In genomic region chr6:126678961-126679360, GRCm38 (mm10) we compare ENCODE assay signal across 9 mouse cellular contexts. TPM values are rescaled to one million over a fixed set of nuclear protein-coding genes. Genes with fewer than 3 reads are reported as not detected.
DNase-seq lines count a peak whose midpoint lies in the region; ATAC-seq and TF ChIP-seq lines count a peak whose summit lies in the region.
"Had no signal": no experiment of that assay in that cellular context is flagged by ENCODE, and none has a peak within 500 bp of the region (broad histone marks: within the 10 kb centered on the region; RNA-seq: fewer than 3 reads in every experiment).

No protein-coding gene starts in this region.

- no peaks in the 10 kb centered on the region for H3K79me2 ChIP-seq in CH12.LX (replicated peaks; ENCODE audit: control insufficient read depth, extremely low read depth, insufficient read depth, poor library complexity, severe bottlenecking)

- no peak overlapping the region for H3K4me3 ChIP-seq in kidney, embryonic 14.5 days (ENCODE audit: low read length)
- H3K4me3 ChIP-seq in CH12.LX (replicated peaks in 1 of 3; ENCODE audit: low read depth in 2 of 3, low read length in 2 of 3, poor library complexity in 1 of 3) (no peak overlapping the region), ES-Bruce4 (ENCODE audit: low read depth, low read length) (no peak overlapping the region)
- H3K4me3 ChIP-seq: lung, embryonic 15.5 days had no signal

- no peak overlapping the region for H3K4me2 ChIP-seq in kidney, embryonic 14.5 days (replicated peaks; ENCODE audit: low read depth, low read length)
- H3K4me2 ChIP-seq in CH12.LX (ENCODE audit: insufficient read depth, low read depth, poor library complexity, severe bottlenecking), result no peak overlapping the region
- H3K4me2 ChIP-seq: lung, embryonic 15.5 days had no signal

- dilution Hi-C loops in CH12.LX (cut with MboI; ENCODE audit: extremely low pct_ligation_motif_present, extremely low pct_unique_long_range_greater_than_20kb, low sequenced_read_pairs), result no loop called here

- WGBS in kidney, embryonic 14.5 days, result 66% methylated on average over 7 of the region's 7 CpGs

- peak; percentile 24 for DNase-seq in kidney, postnatal 10 days
- no peak for DNase-seq in CH12.LX (ENCODE audit: extremely low read depth)
- peak; percentile 69 for DNase-seq in embryo, embryonic 10 days (ENCODE audit: low spot score)
- no peak for DNase-seq in urinary bladder, adult 2 months (ENCODE audit: low spot score)
- no peak for DNase-seq in gastrocnemius, adult 18-20 months (ENCODE audit: low spot score)

- in situ Hi-C loops in CH12.LX (cut with MboI; ENCODE audit: low pct_ligation_motif_present, low pct_unique_long_range_greater_than_20kb, low sequenced_read_pairs), result no loop called here

- H3K27me3 ChIP-seq in kidney, embryonic 14.5 days (ENCODE audit: control insufficient read depth, insufficient read depth, low read length), result no peaks in the 10 kb centered on the region; the same call in 1 of the 2 replicates
- H3K27me3 ChIP-seq in CH12.LX (replicated peaks) (peaks cover 90% of the 10 kb centered on the region), ES-Bruce4 (ENCODE audit: control insufficient read depth, insufficient read depth, low read length, poor library complexity, severe bottlenecking) (no peaks in the 10 kb centered on the region)

- H3K9me3 ChIP-seq in kidney, embryonic 14.5 days (ENCODE audit: control insufficient read depth, low read length), result no peaks in the 10 kb centered on the region
- H3K9me3 ChIP-seq in CH12.LX (replicated peaks; ENCODE audit: low read length) (no peaks in the 10 kb centered on the region), ES-Bruce4 (replicated peaks; ENCODE audit: control insufficient read depth, insufficient read depth, low read length, poor library complexity, severe bottlenecking) (no peaks in the 10 kb centered on the region)
- H3K9me3 ChIP-seq: lung, embryonic 15.5 days had no signal

- TF ChIP-seq RAD21 in CH12.LX (IDR thresholded peaks at IDR 0.05; ENCODE audit: low read depth, low read length), result no peak; the same call in 1 of the 2 replicates

- TF ChIP-seq EP300 in CH12.LX (IDR thresholded peaks at IDR 0.05; ENCODE audit: low read length) (no peak), ES-Bruce4 (IDR thresholded peaks at IDR 0.05; ENCODE audit: insufficient read depth, low read depth, low read length) (no peak)

- TF ChIP-seq CTCF in CH12.LX (conservative IDR thresholded peaks at IDR 0.05 in 1 of 2, IDR thresholded peaks at IDR 0.05 in 1 of 2; ENCODE audit: low read depth in 2 of 2, low read length in 2 of 2) (peak; percentile 57 to 59), ES-Bruce4 (IDR thresholded peaks at IDR 0.05; ENCODE audit: low read depth, low read length) (peak; percentile 73)

- H3K36me3 ChIP-seq in kidney, embryonic 14.5 days (ENCODE audit: control insufficient read depth, insufficient read depth, low read length), result no peaks in the 10 kb centered on the region
- H3K36me3 ChIP-seq in CH12.LX (replicated peaks in 1 of 2; ENCODE audit: control insufficient read depth in 1 of 2, insufficient read depth in 1 of 2, low read length in 1 of 2) (no peaks in the 10 kb centered on the region), ES-Bruce4 (ENCODE audit: control insufficient read depth, insufficient read depth, low read length, poor library complexity, severe bottlenecking) (no peaks in the 10 kb centered on the region)
- H3K36me3 ChIP-seq: lung, embryonic 15.5 days had no signal

- no peak overlapping the region for H3K27ac ChIP-seq in kidney, embryonic 14.5 days (ENCODE audit: low read depth, low read length)
- H3K27ac ChIP-seq in CH12.LX (ENCODE audit: insufficient read depth, low read depth) (no peak overlapping the region), ES-Bruce4 (ENCODE audit: insufficient read depth, low read length) (no peak overlapping the region)
- H3K27ac ChIP-seq: lung, embryonic 15.5 days had no signal

- H3K9ac ChIP-seq in kidney, embryonic 14.5 days (ENCODE audit: low read depth, low read length), result no peak overlapping the region
- H3K9ac ChIP-seq in CH12.LX (ENCODE audit: insufficient read depth, low read depth) (no peak overlapping the region), ES-Bruce4 (ENCODE audit: low read depth, poor library complexity, severe bottlenecking) (no peak overlapping the region)
- H3K9ac ChIP-seq: lung, embryonic 15.5 days had no signal

- ATAC-seq in kidney, embryonic 14.5 days (ENCODE audit: low FRiP score, low TSS enrichment), result no peak
- ATAC-seq: intestine, embryonic 16.5 days had no signal

- TF ChIP-seq POLR2A in CH12.LX (IDR thresholded peaks at IDR 0.05; ENCODE audit: low read depth, low read length) (no peak), ES-Bruce4 (IDR thresholded peaks at IDR 0.05; ENCODE audit: insufficient read depth, low read length) (no peak)

- no peaks in the 10 kb centered on the region for H3K4me1 ChIP-seq in kidney, embryonic 14.5 days (ENCODE audit: control insufficient read depth, insufficient read depth, low read length)
- H3K4me1 ChIP-seq in CH12.LX (ENCODE audit: control insufficient read depth in 1 of 2, insufficient read depth in 2 of 2) (no peaks in the 10 kb centered on the region), ES-Bruce4 (ENCODE audit: control insufficient read depth, insufficient read depth, low read length) (no peaks in the 10 kb centered on the region)
- H3K4me1 ChIP-seq: lung, embryonic 15.5 days had no signal

TF ChIP-seq in CH12.LX, 34 proteins besides CTCF, POLR2A, EP300 and RAD21:
- TF ChIP-seq POLR2AphosphoS2 (IDR thresholded peaks at IDR 0.05; ENCODE audit: low read depth, low read length), result no peak
- no peak for TF ChIP-seq TCF12 (IDR thresholded peaks at IDR 0.05; ENCODE audit: low read depth, low read length)
- no peak for TF ChIP-seq KAT2A (IDR thresholded peaks at IDR 0.05; ENCODE audit: insufficient replicate concordance, low read length)
- no peak for TF ChIP-seq ZC3H11A (IDR thresholded peaks at IDR 0.05; ENCODE audit: low read depth, low read length)
- no peak for TF ChIP-seq GABPA (IDR thresholded peaks at IDR 0.05; ENCODE audit: insufficient replicate concordance, low read depth, low read length)
- no peak for TF ChIP-seq ZNF384 (IDR thresholded peaks at IDR 0.05; ENCODE audit: low read depth, low read length)
- no peak for TF ChIP-seq ZKSCAN1 (IDR thresholded peaks at IDR 0.05; ENCODE audit: borderline replicate concordance, low read depth, low read length)
- TF ChIP-seq HCFC1 (IDR thresholded peaks at IDR 0.05; ENCODE audit: low read depth, low read length), result no peak
- no peak for TF ChIP-seq MAZ (IDR thresholded peaks at IDR 0.05; ENCODE audit: low read depth, low read length)
- TF ChIP-seq CHD2 (IDR thresholded peaks at IDR 0.05; ENCODE audit: low read length), result no peak

RNA-seq across cellular contexts. Expression of gene Kcna1, which starts 32.8 kb away (rescaled TPM):
- 0.30 and 0.66 TPM in 2 replicates for polyA plus RNA-seq in kidney, embryonic 14.5 days (2014; fragmentation: Nextera tagmentation; extraction: Ambion mirVana)
- total RNA-seq in CH12.LX (2012; rRNA removed) (not detected in 2 replicates), CH12.LX (2014; rRNA removed) (not detected in 2 replicates)
- polyA plus RNA-seq in CH12.LX (2012; ENCODE audit: insufficient read length, low read depth) (not detected in 2 replicates), ES-Bruce4 (2011; ENCODE audit: insufficient read depth, insufficient read length, low read depth, missing spikeins) (0.19 TPM in 1 of 2 replicates, not detected in the other)
- 1.3 and 1.7 TPM in 2 replicates for polyA plus RNA-seq in urinary bladder, adult 2 months (2012; rRNA removed)
- total RNA-seq in gastrocnemius, adult 18-20 months (2021), result 1 to 10 TPM; 1.9 to 2.0 TPM

Comparison
In these comparisons a context has a peak if more than half of its experiments do, and no peak if none do; other contexts are left out.
1. DNase-seq: peak in kidney, postnatal 10 days (single experiment) and embryo, embryonic 10 days (single experiment); none in CH12.LX (single experiment), urinary bladder, adult 2 months (single experiment) and gastrocnemius, adult 18-20 months (single experiment).